Mouse (Mus musculus) ES-E14 (cell line): Measurements from ENCODE around the gene Krt10. TPM values are rescaled to one million over a fixed set of nuclear protein-coding genes. Genes with fewer than 3 reads are reported as not detected.

ENCODE experiments used
- DNase-seq: peaks from one replicate; pipeline ENCODE4 v3.0.0-alpha.2; 2013; ENCODE audit warnings: low read depth, low spot score
- H3K27ac ChIP-seq: 2 replicates; pipeline ENCODE4 v1.5.1; 2012; ENCODE audit warnings: low read depth, mild to moderate bottlenecking, low read length, moderate library complexity, mixed read lengths; ENCODE audit not compliant: poor library complexity, insufficient read depth, severe bottlenecking
- H3K36me3 ChIP-seq: 2 replicates; pipeline ENCODE4 v1.6.1; 2012; ENCODE audit warnings: mild to moderate bottlenecking, low read length, moderate library complexity, mixed read lengths; ENCODE audit not compliant: control insufficient read depth, poor library complexity, insufficient read depth, severe bottlenecking
- H3K4me1 ChIP-seq, 2 experiments: fragments of 150-350 bp in 1 of 2; sonication (generic) in 1 of 2; 2 replicates each; pipeline ENCODE4 v1.6.1; 2012; ENCODE audit warnings: low read length in 2 of 2, mild to moderate bottlenecking in 1 of 2, mixed read lengths in 1 of 2; ENCODE audit not compliant: control insufficient read depth in 2 of 2, insufficient read depth in 2 of 2, poor library complexity in 1 of 2
- H3K4me3 ChIP-seq, 2 experiments: fragments of 150-350 bp in 1 of 2; sonication (generic) in 1 of 2; 2 replicates each; pipeline ENCODE4 v1.5.1; 2012; ENCODE audit warnings: low read length in 2 of 2, low read depth in 1 of 2, mild to moderate bottlenecking in 1 of 2, mixed read lengths in 1 of 2; ENCODE audit not compliant: insufficient read depth in 1 of 2, poor library complexity in 1 of 2, severe bottlenecking in 1 of 2
- H3K9ac ChIP-seq: 2 replicates; pipeline ENCODE4 v1.6.1; 2012; ENCODE audit warnings: low read depth, mild to moderate bottlenecking, low read length, mixed read lengths; ENCODE audit not compliant: poor library complexity, insufficient read depth, severe bottlenecking
- H3K9me3 ChIP-seq: fragments of 150-350 bp; sonication (generic); 2 replicates; pipeline ENCODE4 v1.6.1; 2012; ENCODE audit warnings: low read depth, mild to moderate bottlenecking, low read length; ENCODE audit not compliant: control insufficient read depth, insufficient read depth
- CHD2 ChIP-seq: IDR thresholded peaks from 2 replicates; pipeline ENCODE4 v1.6.1; 2014; ENCODE audit warnings: mild to moderate bottlenecking, low read depth, low read length, inconsistent platforms
- HCFC1 ChIP-seq: IDR thresholded peaks from 2 replicates; pipeline ENCODE4 v1.6.1; 2012; ENCODE audit warnings: low read length, inconsistent platforms, borderline replicate concordance; ENCODE audit not compliant: insufficient read depth
- MAFK ChIP-seq: IDR thresholded peaks from 2 replicates; pipeline ENCODE4 v1.6.1; 2014; ENCODE audit warnings: mild to moderate bottlenecking, low read depth, low read length, inconsistent platforms; ENCODE audit not compliant: insufficient read depth
- ZC3H11A ChIP-seq: IDR thresholded peaks from 2 replicates; pipeline ENCODE4 v1.6.1; 2012; ENCODE audit warnings: low read depth, mild to moderate bottlenecking, inconsistent platforms, low read length, borderline replicate concordance
- ZNF384 ChIP-seq: IDR thresholded peaks from 2 replicates; pipeline ENCODE4 v1.6.1; 2012; ENCODE audit warnings: low read depth, low read length, inconsistent platforms
- in situ Hi-C, 2 experiments: fragments of 600-800 bp; cut with MboI; formaldehyde crosslinking; loops; one replicate each; pipeline ENCODE4 v1.15.1; 2025; ENCODE audit warnings: low sequenced_read_pairs in 2 of 2, inconsistent platforms in 1 of 2; ENCODE audit not compliant: unreplicated experiment in 2 of 2
- total RNA-seq: library from RNA; depleted of rRNA; stranded (reverse); fragments of 300-350 nt; gene quantifications from 2 replicates; pipeline ENCODE4 v1.2.3, GENCODE M21; 2012

The Krt10 gene
- total RNA-seq, 1 experiment: 2.8 TPM

- no peak overlapping the region for H3K27ac ChIP-seq
- H3K4me1 ChIP-seq: 0 out of 4 replicates have a peak, but pooled peaks cover 0 to 2% of the 10 kb centered on the region in 2 experiments
- peak; percentile 68 for DNase-seq
- H3K4me3 ChIP-seq: no peak overlapping the region
- no peaks in the 10 kb centered on the region for H3K9me3 ChIP-seq
- in situ Hi-C loops: no loop called here
- no peaks in the 10 kb centered on the region for H3K36me3 ChIP-seq
- no peak for TF ChIP-seq CHD2
- TF ChIP-seq HCFC1: no peak
- no peak for TF ChIP-seq MAFK
- no peak for TF ChIP-seq ZNF384
- TF ChIP-seq ZC3H11A: no peak
- no peak overlapping the region for H3K9ac ChIP-seq
These were observed 19.9 kb downstream of the Krt10 start for GRCm38 (mm10) chr11:99369229-99369628.

GRCm38 (mm10) chr11:99366791-99367190 lies 22.4 kb downstream of the Krt10 start:
- peak; percentile 34 for DNase-seq

GRCm38 (mm10) chr11:99364412-99364811 lies 24.8 kb downstream of the Krt10 start:
- H3K9ac ChIP-seq: no peak overlapping the region
- H3K4me3 ChIP-seq: no peak overlapping the region
- peak; percentile 62 for DNase-seq
- TF ChIP-seq ZC3H11A (no peak), MAFK (no peak), HCFC1 (no peak), ZNF384 (no peak), CHD2 (no peak)
- no peaks in the 10 kb centered on the region for H3K4me1 ChIP-seq
- in situ Hi-C loops: no loop called here
- H3K27ac ChIP-seq: no peak overlapping the region
- no peaks in the 10 kb centered on the region for H3K9me3 ChIP-seq
- no peaks in the 10 kb centered on the region for H3K36me3 ChIP-seq

More at GRCm38 (mm10) chr11:99366791-99367190, 22.4 kb downstream of the Krt10 start:
- Histone ChIP-seq H3K36me3 (no peaks in the 10 kb centered on the region), H3K4me1 (0 out of 4 replicates have a peak, but pooled peaks cover 0 to 2% of the 10 kb centered on the region in 2 experiments), H3K4me3 (peak overlapping the region in 1 of 2 experiments; percentile 21; a peak in 1 of 4 replicates), H3K9me3 (no peaks in the 10 kb centered on the region), H3K27ac (no peak overlapping the region), H3K9ac (no peak overlapping the region)
- TF ChIP-seq MAFK: no peak
- TF ChIP-seq ZNF384: no peak
- no peak for TF ChIP-seq HCFC1
- no peak for TF ChIP-seq CHD2
- no peak for TF ChIP-seq ZC3H11A
- in situ Hi-C loops: no loop called here

GRCm38 (mm10) chr11:99361423-99361822 lies 27.7 kb downstream of the Krt10 start:
- TF ChIP-seq CHD2 (no peak), HCFC1 (no peak), ZNF384 (no peak), MAFK (no peak), ZC3H11A (no peak)
- H3K36me3 ChIP-seq: no peaks in the 10 kb centered on the region
- in situ Hi-C loops: no loop called here
- H3K27ac ChIP-seq: no peak overlapping the region
- no peaks in the 10 kb centered on the region for H3K9me3 ChIP-seq
- H3K4me3 ChIP-seq: no peak overlapping the region
- no peaks in the 10 kb centered on the region for H3K4me1 ChIP-seq
- DNase-seq: no peak
- H3K9ac ChIP-seq: no peak overlapping the region
